Mouse (Mus musculus): Measurements from ENCODE around the gene Klre1. TPM values are rescaled to one million over a fixed set of nuclear protein-coding genes. Genes with fewer than 3 reads are reported as not detected.

Klre1 gene
- polyA plus RNA-seq, 1 experiment, result 0.63 TPM

GRCm38 (mm10) chr6:129541931-129542330, 35.8 kb upstream of the Klre1 start:
- 84% methylated on average over 9 of the region's 9 CpGs for WGBS
- no peaks in the 10 kb centered on the region; the same call in none of the 2 replicates for H3K4me1 ChIP-seq (ENCODE audit: control insufficient read depth, insufficient read depth, low read length)
- no peak for TF ChIP-seq POLR2A (IDR thresholded peaks at IDR 0.05; ENCODE audit: borderline replicate concordance, extremely low read depth, low read depth, low read length)
- TF ChIP-seq CTCF (IDR thresholded peaks at IDR 0.05; ENCODE audit: insufficient read depth, low read length), result no peak
- DNase-seq, result no peak
- no peak overlapping the region for H3K4me3 ChIP-seq (replicated peaks; ENCODE audit: extremely low read depth, low read depth, low read length)

GRCm38 (mm10) chr6:129542540-129542939, 35.2 kb upstream of the Klre1 start:
- DNase-seq, result no peak
- no peaks in the 10 kb centered on the region; the same call in none of the 2 replicates for H3K4me1 ChIP-seq (ENCODE audit: control insufficient read depth, insufficient read depth, low read length)
- 84% methylated on average over 3 of the region's 3 CpGs for WGBS
- TF ChIP-seq CTCF (IDR thresholded peaks at IDR 0.05; ENCODE audit: insufficient read depth, low read length) (no peak), POLR2A (IDR thresholded peaks at IDR 0.05; ENCODE audit: borderline replicate concordance, extremely low read depth, low read depth, low read length) (no peak)
- no peak overlapping the region for H3K4me3 ChIP-seq (replicated peaks; ENCODE audit: extremely low read depth, low read depth, low read length)

- DNase-seq, result peak; percentile 66
- H3K4me3 ChIP-seq (replicated peaks; ENCODE audit: extremely low read depth, low read depth, low read length), result no peak overlapping the region
- no peaks in the 10 kb centered on the region; the same call in none of the 2 replicates for H3K4me1 ChIP-seq (ENCODE audit: control insufficient read depth, insufficient read depth, low read length)
- no peak for TF ChIP-seq POLR2A (IDR thresholded peaks at IDR 0.05; ENCODE audit: borderline replicate concordance, extremely low read depth, low read depth, low read length)
- TF ChIP-seq CTCF (IDR thresholded peaks at IDR 0.05; ENCODE audit: insufficient read depth, low read length), result peak; percentile 68
- WGBS, result 52% methylated on average over 6 of the region's 6 CpGs
These were observed 33.7 kb upstream of the Klre1 start for GRCm38 (mm10) chr6:129543709-129544606.

DNA sequence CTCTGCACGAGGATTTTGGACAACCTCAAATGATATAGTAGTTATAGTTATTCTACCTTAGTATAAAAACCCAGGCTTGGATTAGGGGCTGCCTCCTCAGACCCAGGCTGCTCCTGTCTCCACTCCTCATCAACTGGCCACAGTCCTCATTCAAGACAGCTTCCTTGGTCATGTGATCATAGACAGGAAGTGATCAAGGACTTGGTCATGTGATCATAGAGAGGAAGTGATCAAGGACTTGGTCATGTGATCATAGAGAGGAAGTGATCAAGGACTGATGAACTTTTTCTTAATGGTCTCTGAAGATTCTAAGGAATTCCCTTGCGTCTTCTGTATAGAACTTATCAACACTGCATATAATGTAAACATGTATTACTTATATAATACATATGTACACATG, 30.4 kb upstream of the Klre1 start:
- WGBS, result 85% methylated on average over 2 of the region's 2 CpGs
- Histone ChIP-seq H3K4me3 (replicated peaks; ENCODE audit: extremely low read depth, low read depth, low read length) (no peak overlapping the region), H3K4me1 (ENCODE audit: control insufficient read depth, insufficient read depth, low read length) (no peaks in the 10 kb centered on the region; the same call in none of the 2 replicates)
- no peak for DNase-seq
- TF ChIP-seq CTCF (IDR thresholded peaks at IDR 0.05; ENCODE audit: insufficient read depth, low read length) (no peak), POLR2A (IDR thresholded peaks at IDR 0.05; ENCODE audit: borderline replicate concordance, extremely low read depth, low read depth, low read length) (no peak)

DNA sequence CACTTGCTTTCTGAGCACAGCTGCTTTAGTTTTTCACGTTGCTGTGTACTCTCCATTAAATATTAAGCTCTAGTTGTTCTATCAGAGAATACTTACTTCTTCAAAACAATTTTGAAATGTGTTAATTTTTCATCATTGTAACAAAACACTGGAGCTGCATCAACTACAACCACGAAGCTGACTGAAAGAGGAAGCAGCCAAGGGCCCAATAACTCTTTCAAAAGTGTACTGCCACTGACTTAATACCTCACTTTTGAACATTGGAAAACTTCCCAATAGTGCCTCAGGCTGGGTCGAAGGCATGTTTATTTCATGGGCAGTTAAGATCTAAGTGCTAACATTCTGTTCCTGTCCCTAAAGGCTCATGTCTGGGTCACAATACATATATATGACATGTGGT, 29.7 kb upstream of the Klre1 start:
- WGBS, result 42% methylated on average over 3 of the region's 3 CpGs
- no peaks in the 10 kb centered on the region; the same call in none of the 2 replicates for H3K4me1 ChIP-seq (ENCODE audit: control insufficient read depth, insufficient read depth, low read length)
- DNase-seq, result no peak
- TF ChIP-seq POLR2A (IDR thresholded peaks at IDR 0.05; ENCODE audit: borderline replicate concordance, extremely low read depth, low read depth, low read length), result no peak
- TF ChIP-seq CTCF (IDR thresholded peaks at IDR 0.05; ENCODE audit: insufficient read depth, low read length), result no peak
- H3K4me3 ChIP-seq (replicated peaks; ENCODE audit: extremely low read depth, low read depth, low read length), result no peak overlapping the region

GRCm38 (mm10) chr6:129557298-129558023, 20.2 kb upstream of the Klre1 start:
- TF ChIP-seq POLR2A (IDR thresholded peaks at IDR 0.05; ENCODE audit: borderline replicate concordance, extremely low read depth, low read depth, low read length) (no peak), CTCF (IDR thresholded peaks at IDR 0.05; ENCODE audit: insufficient read depth, low read length) (no peak)
- no peak for DNase-seq
- H3K4me3 ChIP-seq (replicated peaks; ENCODE audit: extremely low read depth, low read depth, low read length), result no peak overlapping the region
- H3K4me1 ChIP-seq (ENCODE audit: control insufficient read depth, insufficient read depth, low read length), result no peaks in the 10 kb centered on the region

DNA sequence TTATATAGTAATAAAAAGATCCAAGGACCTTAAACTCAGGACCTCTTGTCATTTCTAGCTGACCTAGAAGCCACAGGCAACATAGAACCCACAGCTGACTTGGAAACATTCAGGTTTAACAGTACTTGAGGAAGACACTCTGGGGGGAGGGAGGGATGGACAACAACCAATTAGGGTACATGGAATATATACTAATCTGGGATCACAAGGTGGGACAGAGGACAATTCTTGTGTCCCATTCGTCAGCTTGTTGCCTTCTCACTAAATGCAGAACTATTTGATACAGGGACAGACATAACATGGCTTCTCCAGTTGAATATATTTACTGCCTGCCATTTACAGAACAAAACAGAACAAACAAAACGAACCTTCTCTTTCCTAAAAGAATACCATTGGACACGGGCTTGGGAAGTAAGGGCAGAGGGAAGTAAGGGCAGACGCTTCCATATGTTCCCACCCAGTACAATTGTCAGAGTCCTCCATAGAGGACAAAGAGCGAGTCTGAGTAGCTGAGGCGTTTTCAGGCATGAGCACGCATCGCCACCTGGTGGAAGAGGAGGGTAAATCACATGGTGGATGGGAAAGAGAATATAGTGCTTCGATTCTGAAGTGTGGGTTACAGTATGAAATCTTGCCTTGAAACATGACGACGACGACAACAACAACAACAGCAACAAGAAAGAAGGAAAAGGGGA, 18.6 kb upstream of the Klre1 start:
- no peaks in the 10 kb centered on the region for H3K4me1 ChIP-seq (ENCODE audit: control insufficient read depth, insufficient read depth, low read length)
- TF ChIP-seq CTCF (IDR thresholded peaks at IDR 0.05; ENCODE audit: insufficient read depth, low read length) (peak; percentile 97), POLR2A (IDR thresholded peaks at IDR 0.05; ENCODE audit: borderline replicate concordance, extremely low read depth, low read depth, low read length) (no peak)
- peak; percentile 67 for DNase-seq
- no peak overlapping the region for H3K4me3 ChIP-seq (replicated peaks; ENCODE audit: extremely low read depth, low read depth, low read length)
- WGBS, result 10% methylated on average over 12 of the region's 12 CpGs

DNA sequence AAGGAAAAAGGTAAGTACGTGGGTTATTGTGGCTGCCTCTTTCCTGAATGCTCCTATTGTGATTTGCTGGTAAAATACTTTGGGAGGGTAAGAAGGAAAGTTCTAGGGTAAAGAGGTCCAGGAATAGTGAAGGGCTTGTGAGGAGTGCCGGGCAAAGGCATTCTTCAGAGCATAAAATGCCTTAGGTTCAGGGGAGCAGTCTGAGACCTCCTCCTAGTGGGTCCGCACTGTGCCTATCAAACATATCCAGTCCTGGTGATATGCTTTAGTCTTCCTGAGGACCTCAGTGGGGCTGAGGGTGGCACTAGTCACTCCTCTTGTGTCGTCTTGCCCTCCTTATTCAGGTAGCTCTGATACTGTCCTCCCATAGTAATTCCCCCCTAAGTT, 18.1 kb upstream of the Klre1 start:
- WGBS, result 52% methylated on average over 4 of the region's 4 CpGs
- Histone ChIP-seq H3K4me3 (replicated peaks; ENCODE audit: extremely low read depth, low read depth, low read length) (no peak overlapping the region), H3K4me1 (ENCODE audit: control insufficient read depth, insufficient read depth, low read length) (no peaks in the 10 kb centered on the region)
- TF ChIP-seq CTCF (IDR thresholded peaks at IDR 0.05; ENCODE audit: insufficient read depth, low read length) (no peak), POLR2A (IDR thresholded peaks at IDR 0.05; ENCODE audit: borderline replicate concordance, extremely low read depth, low read depth, low read length) (no peak)
- DNase-seq, result no peak

GRCm38 (mm10) chr6:129565257-129565656, 12.4 kb upstream of the Klre1 start:
- no peak for DNase-seq
- 69% methylated on average over 2 of the region's 2 CpGs for WGBS
- H3K4me1 ChIP-seq (ENCODE audit: control insufficient read depth, insufficient read depth, low read length), result no peaks in the 10 kb centered on the region
- no peak overlapping the region for H3K4me3 ChIP-seq (replicated peaks; ENCODE audit: extremely low read depth, low read depth, low read length)
- no peak for TF ChIP-seq POLR2A (IDR thresholded peaks at IDR 0.05; ENCODE audit: borderline replicate concordance, extremely low read depth, low read depth, low read length)
- no peak for TF ChIP-seq CTCF (IDR thresholded peaks at IDR 0.05; ENCODE audit: insufficient read depth, low read length)

Measured in lung, adult 2 months (tissue).